Mouse (Mus musculus): ENCODE measurements around the gene Rfx6.

Rfx6 gene

GRCm38 (mm10) chr10:51677548-51678250 is at the start of gene Rfx6:
Gene Rfx6, plus strand, starts transcription at chr10:51677756.
- DNase-seq (ENCODE audit: low spot score in 2 of 2), result no peak

GRCm38 (mm10) chr10:51631411-51632136 is 46.0 kb upstream of the Rfx6 start, which contains the start of gene Gprc6a:
Gene Gprc6a, minus strand, starts transcription at chr10:51631461.
- no peak for DNase-seq (ENCODE audit: low spot score in 2 of 2)

GRCm38 (mm10) chr10:51649506-51650221 is 27.9 kb upstream of the Rfx6 start:
- DNase-seq (ENCODE audit: low spot score in 2 of 2), result no peak

- DNase-seq (ENCODE audit: low spot score in 2 of 2), result no peak
These were observed 20.2 kb upstream of the Rfx6 start for GRCm38 (mm10) chr10:51657324-51657723.

- no peak for DNase-seq (ENCODE audit: low spot score in 2 of 2)
These were observed 8.2 kb upstream of the Rfx6 start for GRCm38 (mm10) chr10:51669334-51669733.

GRCm38 (mm10) chr10:51671583-51671982 is 6.0 kb upstream of the Rfx6 start:
- no peak for DNase-seq (ENCODE audit: low spot score in 2 of 2)

- DNase-seq (ENCODE audit: low spot score in 2 of 2), result no peak
These were observed 5.3 kb upstream of the Rfx6 start for GRCm38 (mm10) chr10:51672082-51672779.

GRCm38 (mm10) chr10:51678251-51678639 is 689 bp downstream of the Rfx6 start:
- DNase-seq (ENCODE audit: low spot score in 2 of 2), result no peak

- DNase-seq (ENCODE audit: low spot score in 2 of 2), result no peak
These were observed 43.3 kb downstream of the Rfx6 start for GRCm38 (mm10) chr10:51720904-51721303.

GRCm38 (mm10) chr10:51761436-51761835 is 83.9 kb downstream of the Rfx6 start:
- no peak for DNase-seq (ENCODE audit: low spot score in 2 of 2)

- no peak for DNase-seq (ENCODE audit: low spot score in 2 of 2)
These were observed 85.7 kb downstream of the Rfx6 start for GRCm38 (mm10) chr10:51763241-51763640.

GRCm38 (mm10) chr10:51768445-51768844 is 90.9 kb downstream of the Rfx6 start:
- DNase-seq (ENCODE audit: low spot score in 2 of 2), result no peak

- no peak for DNase-seq (ENCODE audit: low spot score in 2 of 2)
These were observed 91.7 kb downstream of the Rfx6 start for GRCm38 (mm10) chr10:51769252-51769651.

GRCm38 (mm10) chr10:51779648-51780047 is 102.1 kb downstream of the Rfx6 start:
- DNase-seq (ENCODE audit: low spot score in 2 of 2), result no peak
